Mouse (Mus musculus) right cerebral cortex, adult 18-20 months (tissue): ENCODE data around the gene Lmna.

Source experiments
- DNase-seq: peaks from one replicate; pipeline ENCODE4 v3.0.0; 2022; ENCODE audit warnings: mixed read lengths

Gene Lmna

DNA sequence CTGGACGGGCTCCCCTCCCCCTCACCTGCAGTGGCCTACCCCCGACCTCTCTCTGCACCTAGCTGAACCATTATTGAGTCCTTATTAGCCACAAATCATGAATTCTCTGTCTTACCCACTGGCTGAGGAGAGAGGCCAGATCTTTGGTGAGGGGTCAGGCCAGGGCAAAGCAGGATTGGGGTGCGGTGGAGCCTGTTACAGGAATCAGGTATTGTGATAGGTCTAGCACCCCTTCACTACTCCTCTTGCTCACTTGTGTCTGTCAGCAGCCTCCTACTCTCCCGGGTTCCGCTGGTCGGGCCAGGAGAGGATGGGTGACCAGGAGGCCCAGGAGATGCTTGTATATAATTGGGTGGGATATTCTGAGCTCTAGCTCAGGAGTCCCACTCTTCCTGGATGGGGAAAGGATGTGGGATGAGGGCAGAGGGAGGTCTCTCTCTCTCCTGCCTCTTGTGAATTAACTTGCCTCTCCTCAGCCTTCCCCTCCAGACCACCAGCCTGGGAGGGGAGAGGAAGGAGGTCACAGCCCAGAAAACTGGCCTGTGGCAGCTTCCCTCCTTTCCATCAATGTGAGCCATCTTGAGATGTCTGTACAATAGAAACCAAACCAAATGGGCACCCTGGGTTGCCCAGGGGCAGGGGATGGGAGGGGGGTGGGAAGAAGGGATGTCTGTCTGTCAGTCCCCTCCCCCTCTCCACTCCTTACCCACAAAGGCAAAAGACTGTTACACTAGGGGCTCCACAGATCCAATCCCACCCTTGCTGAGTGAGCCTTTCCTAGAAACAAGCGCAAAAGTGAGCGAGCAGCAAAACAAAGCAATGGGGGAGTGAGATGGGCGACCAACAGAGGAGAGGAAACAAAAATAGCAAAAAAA lies 28.8 kb upstream of the Lmna start:
- DNase-seq = no peak

DNA sequence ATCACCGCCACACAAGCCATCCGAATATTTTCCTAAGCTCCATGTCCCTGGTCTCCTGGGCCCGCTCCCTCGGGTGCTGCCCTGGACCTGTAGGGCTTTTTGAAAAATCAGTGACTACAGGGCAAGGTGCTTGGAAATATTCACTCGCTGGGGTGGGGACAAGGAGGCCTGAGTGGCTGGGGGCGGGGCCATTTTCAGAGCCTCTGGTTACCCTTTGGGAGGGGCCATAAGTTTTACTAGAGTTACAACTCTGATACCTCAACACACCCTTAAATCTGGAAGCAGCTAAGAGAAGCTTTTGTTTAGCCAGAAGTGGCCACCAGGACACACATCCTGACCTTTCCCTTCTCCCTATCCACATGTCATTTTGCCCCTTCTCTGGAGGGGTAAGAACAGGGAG lies 27.4 kb upstream of the Lmna start:
- no peak for DNase-seq

DNA sequence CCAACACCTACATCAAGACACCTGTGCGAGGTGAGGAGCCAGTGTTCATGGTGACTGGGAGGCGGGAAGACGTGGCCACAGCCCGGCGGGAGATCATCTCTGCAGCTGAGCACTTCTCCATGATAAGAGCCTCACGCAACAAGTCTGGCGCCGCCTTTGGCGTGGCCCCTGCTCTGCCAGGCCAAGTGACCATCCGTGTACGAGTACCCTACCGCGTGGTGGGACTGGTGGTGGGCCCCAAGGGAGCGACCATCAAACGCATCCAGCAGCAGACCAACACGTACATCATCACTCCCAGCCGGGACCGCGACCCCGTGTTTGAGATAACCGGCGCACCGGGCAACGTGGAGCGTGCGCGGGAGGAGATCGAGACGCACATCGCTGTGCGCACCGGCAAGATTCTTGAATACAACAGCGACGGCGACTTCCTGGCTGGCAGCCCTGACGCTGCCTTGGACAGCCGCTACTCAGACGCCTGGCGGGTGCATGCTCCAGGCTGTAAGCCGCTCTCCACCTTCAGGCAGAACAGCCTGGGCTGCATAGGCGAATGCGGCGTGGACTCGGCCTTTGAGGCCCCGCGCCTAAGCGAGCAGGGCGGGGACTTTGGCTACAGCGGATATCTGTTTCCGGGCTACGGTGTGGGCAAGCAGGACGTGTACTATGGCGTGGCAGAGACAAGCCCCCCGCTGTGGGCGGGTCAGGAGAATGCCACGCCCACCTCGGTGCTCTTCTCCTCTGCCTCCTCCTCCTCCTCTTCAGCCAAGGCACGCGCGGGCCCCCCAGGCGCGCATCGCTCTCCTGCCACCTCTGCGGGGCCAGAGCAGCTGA lies 26.6 kb upstream of the Lmna start:
- DNase-seq = peak; percentile 81

DNA sequence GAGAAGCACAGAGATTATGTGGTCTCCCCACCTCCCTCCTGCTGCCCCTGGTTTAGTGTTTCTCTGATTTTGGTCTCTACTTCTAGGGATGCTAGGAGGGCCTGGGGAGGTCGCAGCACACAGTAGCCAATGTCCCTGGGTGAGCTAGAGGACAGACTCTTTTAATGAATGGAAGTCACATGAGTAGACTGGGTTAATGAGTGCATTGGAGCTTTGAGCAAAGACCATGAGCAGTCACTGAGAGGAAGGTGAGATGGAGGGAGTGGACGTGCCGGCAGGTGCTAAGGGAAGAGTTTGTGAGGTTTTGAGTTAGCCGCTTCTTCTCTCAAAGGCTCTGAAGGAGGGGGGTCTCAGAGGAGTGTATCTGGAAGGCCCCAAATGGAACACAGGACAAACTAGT lies 25.8 kb upstream of the Lmna start:
- DNase-seq = no peak

DNA sequence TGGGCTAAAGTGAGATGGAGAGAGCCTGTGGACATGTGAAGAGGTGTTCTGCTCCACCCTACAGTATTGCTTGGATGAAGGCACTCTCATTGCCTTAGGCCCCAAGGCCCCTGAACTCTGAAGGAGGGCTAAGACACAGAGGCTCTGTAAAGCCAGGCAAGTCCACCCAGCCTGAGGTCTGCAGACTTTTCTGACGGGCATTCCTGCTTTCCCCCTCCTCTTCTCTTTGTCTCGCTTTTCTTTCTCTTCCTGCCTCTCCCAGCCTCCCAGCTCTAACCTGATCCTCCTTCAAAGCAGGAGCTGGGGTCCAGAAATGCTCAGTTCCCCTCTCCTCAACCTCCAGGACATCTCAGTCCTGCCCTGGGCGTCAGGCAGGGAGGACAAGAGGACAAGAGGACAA lies 25.2 kb upstream of the Lmna start:
- DNase-seq = no peak

DNA sequence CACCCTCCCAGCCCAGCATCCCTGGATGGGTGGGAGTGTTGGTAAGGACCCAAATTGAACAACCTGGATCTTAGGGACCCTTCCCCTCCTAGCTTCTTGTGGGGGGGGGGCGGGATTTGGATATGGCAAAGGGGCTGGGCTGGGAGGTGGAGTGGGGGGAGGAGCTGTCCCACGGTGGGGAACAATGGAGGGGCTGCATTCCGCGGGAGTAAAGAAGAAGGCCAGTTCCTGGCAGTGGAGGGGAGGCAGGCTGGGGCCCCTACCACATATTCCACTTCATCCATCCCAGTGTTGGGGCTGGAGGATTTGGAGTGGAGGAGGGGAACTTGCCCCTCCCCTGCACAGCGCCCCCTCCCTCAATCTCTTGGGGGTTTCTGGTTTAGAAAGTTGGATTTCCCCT lies 23.9 kb upstream of the Lmna start:
- no peak for DNase-seq

DNA sequence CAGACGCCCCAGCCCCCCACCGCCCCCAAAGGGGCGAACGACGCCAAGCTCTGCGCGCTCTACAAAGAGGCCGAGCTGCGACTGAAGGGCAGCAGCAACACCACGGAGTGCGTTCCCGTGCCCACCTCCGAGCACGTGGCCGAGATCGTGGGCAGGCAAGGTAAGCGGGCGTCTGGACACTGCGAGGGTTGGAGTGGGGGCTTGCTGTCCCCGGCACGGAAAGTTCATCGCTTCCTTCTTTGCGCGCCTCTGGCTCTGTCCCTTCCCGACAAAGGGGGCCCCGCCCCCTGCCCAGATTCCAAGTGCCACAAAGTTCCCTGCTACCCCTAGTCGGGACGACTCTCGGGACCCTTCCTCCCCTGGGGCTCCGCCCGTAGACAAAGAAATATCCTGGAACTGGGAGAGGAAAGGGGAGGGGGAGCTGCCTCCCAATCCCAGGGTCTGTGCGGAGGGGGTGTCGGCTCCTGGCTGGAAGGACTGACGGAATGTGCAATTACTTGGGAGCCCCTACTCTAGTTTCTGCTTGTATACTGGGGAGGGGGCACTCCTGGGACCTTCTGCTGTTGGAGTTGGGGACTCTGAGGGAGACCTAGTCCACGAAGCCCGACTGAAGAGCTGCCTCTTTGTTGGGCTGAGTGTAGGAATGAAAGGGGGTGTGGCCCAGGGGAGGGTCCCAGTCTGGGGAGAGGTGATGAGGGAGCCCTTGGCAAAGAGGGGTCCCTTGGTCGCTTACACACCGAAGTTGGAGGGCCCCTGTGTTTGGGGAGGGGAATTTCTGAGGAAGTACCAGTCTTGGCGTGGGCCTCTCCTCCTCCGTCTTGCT lies 23.1 kb upstream of the Lmna start:
- DNase-seq = no peak

DNA sequence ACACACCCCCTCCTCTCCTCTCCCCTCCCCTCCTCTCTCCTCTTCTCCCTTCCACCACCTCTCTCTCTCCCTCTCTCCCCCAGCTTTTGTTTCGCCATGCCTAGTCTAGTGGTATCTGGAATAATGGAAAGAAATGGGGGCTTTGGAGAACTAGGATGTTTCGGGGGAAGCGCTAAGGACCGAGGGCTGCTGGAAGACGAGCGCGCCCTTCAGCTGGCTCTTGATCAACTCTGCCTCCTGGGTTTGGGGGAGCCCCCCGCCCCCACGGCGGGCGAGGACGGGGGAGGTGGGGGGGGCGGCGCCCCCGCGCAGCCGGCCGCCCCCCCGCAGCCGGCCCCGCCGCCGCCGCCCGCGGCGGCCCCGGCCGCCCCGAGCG lies 22.5 kb upstream of the Lmna start, which contains the start of gene Mex3a:
Mex3a (plus strand) TSS at position 97 of the 376 bp plus-strand sequence.
- DNase-seq = no peak

DNA sequence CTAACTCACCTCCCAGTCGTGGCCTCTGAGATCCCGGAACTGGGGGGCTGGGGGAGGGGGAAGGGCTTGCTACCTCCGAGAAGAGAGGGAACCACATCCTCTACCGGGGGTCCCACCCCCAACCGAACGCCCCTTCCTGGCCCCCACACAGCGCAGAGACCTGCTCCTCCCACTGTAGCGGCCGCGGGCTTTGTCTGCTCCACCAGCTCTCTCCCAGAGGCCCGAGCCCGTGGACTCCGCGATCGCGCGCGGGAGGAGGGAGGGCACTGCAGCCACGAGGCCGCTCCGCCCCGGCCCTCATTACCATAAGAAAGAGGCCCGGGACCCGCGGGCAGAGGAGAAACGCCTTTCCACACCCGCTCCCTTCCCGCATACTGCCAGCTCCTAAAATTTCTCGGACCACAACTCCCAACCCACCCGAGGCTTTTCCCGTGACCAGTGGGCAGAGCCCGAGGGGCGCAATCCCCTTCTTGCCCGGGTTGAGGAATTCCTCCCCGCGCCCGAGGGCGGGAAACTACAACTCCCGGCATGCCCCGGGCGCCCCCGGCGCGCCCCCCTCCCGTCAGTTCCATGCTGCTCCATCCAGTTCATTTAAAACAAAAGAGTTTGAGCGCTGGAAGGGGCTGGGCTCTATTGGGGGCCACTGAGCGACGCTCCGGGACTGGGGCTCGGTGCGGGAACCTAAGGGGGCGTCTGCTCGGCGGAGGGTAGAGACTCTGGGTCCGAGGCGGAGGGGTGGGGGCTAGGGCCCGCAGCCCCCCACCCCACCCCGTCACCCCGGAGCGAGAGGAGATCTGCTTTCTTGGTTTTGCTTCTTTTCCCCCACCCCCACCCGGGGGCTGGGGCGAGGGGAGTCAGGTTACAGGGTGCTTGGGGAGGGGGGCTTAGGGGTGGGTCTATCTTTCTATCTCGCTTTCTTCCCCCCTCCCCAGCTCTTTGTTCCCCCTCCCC lies 21.9 kb upstream of the Lmna start:
- DNase-seq = peak; percentile 89

DNA sequence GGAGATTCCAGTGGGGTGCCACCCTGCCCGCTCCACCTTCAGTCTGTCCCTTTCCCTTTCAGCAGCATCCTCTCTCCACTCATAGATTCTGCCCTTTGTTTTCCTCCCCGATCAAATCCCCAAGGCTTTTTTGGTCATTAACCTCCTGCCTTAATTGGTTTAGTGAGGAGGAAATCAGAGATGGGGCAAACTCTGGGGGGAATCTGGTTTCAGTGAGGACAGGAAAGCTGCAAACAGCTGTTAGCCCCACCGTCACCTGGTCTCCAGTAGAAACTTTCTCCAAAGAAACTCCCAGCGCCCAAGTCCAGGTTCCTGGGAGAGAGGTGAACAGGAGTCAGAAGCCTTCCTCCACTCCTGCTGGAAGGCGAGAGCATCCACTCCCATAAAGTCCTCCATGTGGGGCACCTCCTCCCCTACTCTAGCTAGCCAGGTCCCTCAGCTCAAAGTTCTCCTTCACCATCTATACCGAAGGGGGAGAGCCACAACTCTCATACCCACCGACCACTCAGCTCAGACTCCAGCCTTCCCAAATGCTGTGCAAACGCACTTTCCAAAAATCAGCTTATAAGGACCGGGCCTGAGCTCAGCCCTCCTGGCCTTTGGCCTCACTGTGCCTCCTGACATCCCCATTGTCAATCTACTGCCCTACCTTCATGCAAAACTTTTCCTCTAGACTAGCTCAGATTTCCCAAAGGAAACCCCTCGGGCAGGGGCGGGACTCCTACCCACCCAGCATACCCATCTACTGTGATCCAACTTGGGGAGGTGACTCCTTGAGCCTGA lies 20.5 kb upstream of the Lmna start:
- no peak for DNase-seq

DNA sequence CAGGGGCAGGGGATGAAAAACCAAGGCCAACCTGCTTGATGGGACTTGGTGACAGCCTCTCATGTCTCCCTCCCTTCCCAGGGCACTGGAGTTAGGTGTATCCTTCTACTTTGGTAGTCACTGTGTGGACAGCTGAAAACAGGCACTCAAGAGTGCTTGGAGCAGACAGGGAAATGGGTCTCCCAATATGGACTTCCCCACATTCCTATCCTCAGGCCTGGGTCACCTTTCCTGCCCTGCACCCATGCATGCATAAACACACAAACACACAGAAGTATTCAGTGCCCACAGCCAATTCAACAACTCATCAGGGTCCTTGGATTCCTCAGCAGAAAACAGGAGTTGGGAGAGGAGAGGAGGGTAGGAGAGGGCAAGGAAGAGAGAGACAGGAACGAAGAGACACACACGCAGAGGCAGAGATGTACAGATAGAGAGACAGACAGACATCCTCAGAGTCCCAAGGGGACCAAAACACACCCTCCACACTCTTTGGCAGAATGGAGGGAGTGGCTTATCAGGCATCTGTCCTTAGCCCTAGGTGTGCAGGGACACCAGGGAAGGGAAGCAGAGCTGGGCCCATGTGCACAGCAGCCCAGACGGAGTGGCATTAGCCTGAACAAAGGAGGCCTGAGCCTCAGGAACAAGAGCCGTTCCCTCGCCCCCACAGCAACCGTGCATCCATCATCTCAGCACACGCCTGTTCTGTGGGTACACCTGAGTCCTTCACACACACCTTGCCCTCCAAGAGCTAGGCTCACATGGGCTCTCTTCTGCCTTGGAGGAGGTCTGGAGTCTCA lies 19.6 kb upstream of the Lmna start:
- no peak for DNase-seq

DNA sequence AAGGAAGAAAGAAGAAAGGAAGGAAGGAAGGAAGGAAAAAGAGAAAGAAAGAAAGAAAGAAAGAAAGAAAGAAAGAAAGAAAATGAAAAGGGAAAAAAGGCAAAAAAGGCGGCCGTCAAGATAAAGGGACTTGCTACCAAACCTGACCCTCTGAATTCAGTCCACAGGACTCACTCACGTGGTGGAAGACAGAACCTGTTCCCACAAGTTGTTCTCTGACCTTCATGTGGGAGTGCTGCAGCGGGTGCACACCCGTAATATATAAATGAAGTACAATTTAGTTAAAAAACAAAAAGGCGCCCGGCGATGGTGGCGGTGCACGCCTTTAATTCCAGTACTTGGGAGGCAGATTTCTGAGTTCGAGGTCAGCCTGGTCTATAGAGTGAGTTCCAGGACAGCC lies 18.9 kb upstream of the Lmna start:
- DNase-seq = no peak

DNA sequence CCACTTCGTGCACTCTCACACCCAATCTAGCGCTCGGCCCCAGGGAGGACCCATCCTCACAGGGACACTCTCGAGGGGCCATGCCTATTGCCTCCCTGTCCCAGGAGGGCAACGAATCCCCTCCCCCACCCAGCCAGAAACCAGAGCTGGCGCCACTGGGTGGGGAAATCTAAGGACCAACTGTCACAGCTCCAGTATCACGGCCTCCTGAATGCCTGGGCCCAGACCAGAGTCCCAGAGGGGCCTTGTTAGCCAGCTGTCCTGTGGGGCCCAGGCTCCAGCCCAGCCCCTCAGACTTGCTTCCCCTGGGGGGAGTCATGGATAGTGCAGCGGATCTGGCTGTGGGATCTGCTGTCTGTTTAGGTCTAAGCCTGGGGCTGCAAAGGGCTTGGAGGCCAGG lies 17.8 kb upstream of the Lmna start:
- no peak for DNase-seq

DNA sequence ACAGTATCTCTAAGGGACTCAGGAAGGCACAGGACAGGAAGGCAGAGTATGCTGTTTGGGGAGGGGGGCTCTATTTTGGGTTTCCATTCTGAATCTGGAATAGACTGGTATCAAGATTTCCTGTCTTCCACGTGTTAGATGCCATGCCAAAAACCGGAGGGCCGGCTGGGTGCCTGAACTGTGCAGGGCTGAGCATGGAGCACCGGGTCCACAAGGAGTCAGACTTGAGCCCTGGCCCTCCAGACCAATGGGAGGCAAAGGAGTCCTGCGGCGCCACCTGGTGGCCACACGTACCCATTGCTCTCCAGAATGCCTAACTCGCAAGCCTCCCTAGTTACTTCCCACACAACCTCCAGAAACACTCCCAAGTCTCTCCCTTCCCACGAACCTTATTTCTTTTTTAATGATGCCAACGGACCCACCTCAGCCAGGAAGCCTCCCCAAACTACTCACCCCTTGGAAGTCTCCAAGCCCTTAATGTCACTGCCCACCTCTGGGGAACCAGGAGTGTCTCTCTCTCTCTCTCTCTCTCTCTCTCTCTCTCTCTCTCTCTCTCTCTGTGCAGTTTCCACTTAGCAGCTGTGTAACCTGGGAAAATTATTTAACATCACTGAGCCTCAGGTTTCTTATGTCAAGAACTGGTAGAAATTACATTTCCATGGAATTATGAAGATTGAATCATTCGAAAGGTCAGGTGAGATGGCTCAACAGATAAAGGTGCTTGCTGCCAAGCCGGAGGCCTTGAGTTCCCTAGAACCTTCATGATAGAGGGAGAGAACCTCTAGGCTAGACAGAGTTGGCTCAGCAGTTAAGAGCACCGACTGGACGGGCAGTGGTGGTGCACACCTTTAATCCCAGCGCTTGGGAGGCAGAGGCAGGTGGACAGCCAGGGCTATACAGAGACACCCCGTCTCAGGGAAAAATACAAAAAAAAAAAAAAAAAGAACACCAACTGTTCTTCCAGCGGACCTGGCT lies 16.7 kb upstream of the Lmna start:
- DNase-seq = peak; percentile 77

DNA sequence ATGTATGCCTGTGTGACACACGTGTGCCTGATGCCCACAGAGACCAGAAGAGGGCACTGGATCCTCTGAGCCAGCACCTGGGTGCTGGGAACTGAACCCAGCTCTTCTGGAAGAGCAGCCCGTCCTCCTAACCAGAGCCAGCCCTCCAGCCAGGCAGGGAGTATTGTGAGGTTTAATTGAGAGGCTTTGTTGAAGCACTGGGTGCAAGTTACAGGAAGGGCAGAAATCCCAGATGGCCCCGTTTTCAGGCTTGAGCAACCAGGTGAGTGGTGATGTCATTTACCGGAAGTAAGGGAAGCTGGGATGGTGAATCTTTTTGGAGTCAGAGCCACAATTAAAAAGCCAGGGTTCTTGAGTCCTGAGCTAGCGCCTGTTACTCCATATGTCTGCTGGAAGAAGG lies 15.3 kb upstream of the Lmna start:
- DNase-seq = no peak

DNA sequence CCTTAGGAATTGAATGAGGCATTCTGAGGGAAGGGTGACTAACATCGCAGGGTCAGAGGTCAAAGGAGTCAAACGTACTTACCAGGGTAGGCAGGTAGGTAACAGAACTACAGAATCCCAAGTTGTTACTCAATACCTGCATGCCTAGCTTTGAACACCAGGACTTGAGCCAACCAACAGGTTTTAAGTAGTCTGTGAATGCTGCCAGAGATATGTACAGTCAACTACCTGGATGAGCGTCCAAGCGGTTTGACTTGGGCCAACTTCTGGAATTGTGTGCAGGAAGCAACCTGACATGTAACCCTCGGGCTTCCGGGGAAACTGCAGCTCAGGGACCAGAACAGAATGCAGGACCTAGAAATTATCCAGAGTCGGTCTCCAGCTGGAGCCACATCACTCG lies 13.3 kb upstream of the Lmna start:
- DNase-seq = no peak

DNA sequence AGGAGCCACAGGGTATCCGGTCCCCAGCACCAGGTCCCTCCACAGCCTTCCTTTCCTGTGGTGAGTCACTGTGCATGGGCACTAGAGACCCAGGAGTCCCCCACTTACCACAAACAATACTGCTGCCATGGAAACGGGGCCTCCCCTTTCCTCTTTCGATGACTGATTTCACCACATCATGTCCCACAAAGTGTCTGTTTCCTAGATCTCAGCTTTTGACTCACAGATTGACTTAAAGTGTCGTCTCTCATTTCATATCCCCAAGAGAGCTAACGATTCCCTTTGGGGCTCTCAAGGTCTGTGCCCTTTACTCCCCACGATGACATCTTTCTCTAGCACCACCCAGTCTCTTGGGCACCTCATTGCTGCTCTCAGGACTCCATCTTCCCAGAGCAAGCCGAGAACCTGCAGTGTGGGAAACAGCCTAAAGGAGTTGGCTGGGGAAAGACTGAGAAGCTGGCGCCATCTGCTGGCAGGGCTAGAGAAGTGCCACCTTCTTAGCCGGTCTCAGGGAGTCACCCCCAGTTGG lies 12.1 kb upstream of the Lmna start:
- DNase-seq = peak; percentile 65

DNA sequence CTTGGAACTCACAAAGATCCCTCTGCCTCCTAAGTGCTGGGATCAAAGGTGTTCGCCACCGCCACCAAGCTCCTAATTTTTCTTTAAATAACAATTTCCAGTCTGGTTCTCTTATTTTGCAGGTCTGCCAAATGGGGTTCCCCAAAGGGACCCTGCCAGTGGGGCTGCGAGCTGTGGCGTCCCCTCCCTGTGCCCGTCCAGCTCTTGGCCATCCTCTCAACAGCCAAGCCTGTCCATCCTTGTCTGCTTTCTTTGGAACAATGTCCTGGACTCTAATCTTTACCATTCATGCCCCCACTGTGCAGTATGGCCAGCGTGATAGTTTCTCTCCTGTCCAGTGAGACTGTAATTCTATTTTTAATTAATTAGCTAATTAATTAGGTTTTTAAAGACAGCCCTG lies 11.4 kb upstream of the Lmna start:
- DNase-seq = no peak

DNA sequence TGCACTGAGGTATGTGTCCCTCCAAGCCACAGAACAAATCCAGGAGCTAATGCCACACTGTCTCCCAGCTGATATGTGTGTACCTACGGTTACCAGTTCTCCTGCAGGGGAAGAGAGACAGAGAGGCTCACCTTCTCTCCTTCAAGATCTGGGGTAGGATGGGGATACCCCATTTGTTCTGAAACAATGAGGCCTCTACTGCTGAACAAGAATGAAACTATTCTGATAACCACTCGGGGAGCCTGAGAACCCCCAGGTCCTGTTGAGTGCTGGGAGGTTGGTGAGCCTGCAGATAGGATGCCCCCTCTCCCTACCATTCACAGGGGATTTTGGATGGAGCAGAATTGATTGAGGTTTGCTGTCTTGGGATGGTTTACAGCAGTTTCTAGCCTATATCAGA lies 10.3 kb upstream of the Lmna start:
- no peak for DNase-seq
